Mouse (Mus musculus) erythroblast, adult 5-6 weeks (primary cell): ENCODE measurements around the gene Cabp2. TPM values are rescaled to one million over a fixed set of nuclear protein-coding genes. Genes with fewer than 3 reads are reported as not detected.

ENCODE experiments used
- ATAC-seq: replicated peaks from 2 replicates; pipeline ENCODE4 v1.8.0; 2016; ENCODE audit warnings: moderate number of reproducible peaks, mild to moderate bottlenecking, moderate TSS enrichment, inconsistent platforms; ENCODE audit not compliant: poor library complexity, low FRiP score, severe bottlenecking
- total RNA-seq, 2 experiments: library from RNA; stranded (forward) in 1 of 2; stranded (reverse) in 1 of 2; fragments of 150-400 nt in 1 of 2; fragments of 200-764, 138-1000 nt in 1 of 2; gene quantifications; 2 replicates each; pipeline versions ENCODE4 v1.2.3 to v1.2.4; 2015 to 2017; ENCODE audit warnings: low replicate concordance in 2 of 2

Gene Cabp2
- total RNA-seq, 2 experiments from 2014 or later, result not detected

GRCm38 (mm10) chr19:4097441-4097825, 16.1 kb downstream of the Cabp2 start:
- ATAC-seq, result peak; percentile 62

GRCm38 (mm10) chr19:4098426-4098825, 17.0 kb downstream of the Cabp2 start:
- ATAC-seq, result no peak

- peak; percentile 58 for ATAC-seq
Measured at GRCm38 (mm10) chr19:4099056-4099455, 17.7 kb downstream of the Cabp2 start.

GRCm38 (mm10) chr19:4099837-4100717, 18.7 kb downstream of the Cabp2 start, which contains the start of gene Pitpnm1:
Gene Pitpnm1, plus strand, starts transcription at chr19:4099998.
- ATAC-seq, result peak; percentile 34

- ATAC-seq, result no peak
Measured at GRCm38 (mm10) chr19:4100718-4101261, 19.4 kb downstream of the Cabp2 start.

GRCm38 (mm10) chr19:4101466-4101865, 20.1 kb downstream of the Cabp2 start:
- no peak for ATAC-seq

- ATAC-seq, result no peak
Measured at GRCm38 (mm10) chr19:4102049-4102448, 20.7 kb downstream of the Cabp2 start.

GRCm38 (mm10) chr19:4102626-4103025, 21.2 kb downstream of the Cabp2 start:
- ATAC-seq, result no peak

GRCm38 (mm10) chr19:4103294-4103693, 21.9 kb downstream of the Cabp2 start:
- ATAC-seq, result no peak

GRCm38 (mm10) chr19:4103792-4104191, 22.4 kb downstream of the Cabp2 start:
- ATAC-seq, result no peak

GRCm38 (mm10) chr19:4104675-4105194, 23.4 kb downstream of the Cabp2 start:
- no peak for ATAC-seq

GRCm38 (mm10) chr19:4106654-4107053, 25.3 kb downstream of the Cabp2 start:
- ATAC-seq, result no peak

- no peak for ATAC-seq
Measured at GRCm38 (mm10) chr19:4108535-4108934, 27.2 kb downstream of the Cabp2 start.

- no peak for ATAC-seq
Measured at GRCm38 (mm10) chr19:4112063-4112960, 30.9 kb downstream of the Cabp2 start.

- ATAC-seq, result peak; percentile 88
Measured at GRCm38 (mm10) chr19:4113186-4113805, 31.9 kb downstream of the Cabp2 start.

- ATAC-seq, result peak; percentile 27
Measured at GRCm38 (mm10) chr19:4113806-4114230, 32.4 kb downstream of the Cabp2 start.

- ATAC-seq, result no peak
Measured at GRCm38 (mm10) chr19:4114551-4114950, 33.2 kb downstream of the Cabp2 start.

GRCm38 (mm10) chr19:4115144-4115543, 33.8 kb downstream of the Cabp2 start:
- no peak for ATAC-seq

GRCm38 (mm10) chr19:4115816-4116215, 34.4 kb downstream of the Cabp2 start:
- ATAC-seq, result no peak

- ATAC-seq, result no peak
Measured at GRCm38 (mm10) chr19:4117006-4117405, 35.6 kb downstream of the Cabp2 start.
